ENCODE assay signal across 23 mouse cellular contexts in genomic region chr13:73960117-73960652, GRCm38 (mm10). TPM values are rescaled to one million over a fixed set of nuclear protein-coding genes. Genes with fewer than 3 reads are reported as not detected.
"Had no signal": no experiment of that assay in that cellular context is flagged by ENCODE, and none has a peak within 500 bp of the region (broad histone marks: within the 10 kb centered on the region; RNA-seq: fewer than 3 reads in every experiment).

No protein-coding gene starts in this region.

- H3K4me3 ChIP-seq: intestine, embryonic 15.5 days; kidney, embryonic 15.5 days; limb, embryonic 12.5 days; liver, embryonic 13.5 days; lung, embryonic 15.5 days; midbrain, embryonic 12.5 days; neural tube, embryonic 13.5 days had no signal

- H3K4me1 ChIP-seq: intestine, embryonic 15.5 days; kidney, embryonic 15.5 days; limb, embryonic 12.5 days; liver, embryonic 13.5 days; lung, embryonic 15.5 days; midbrain, embryonic 12.5 days; neural tube, embryonic 13.5 days had no signal

- H3K27ac ChIP-seq: intestine, embryonic 15.5 days; kidney, embryonic 15.5 days; limb, embryonic 12.5 days; liver, embryonic 13.5 days; lung, embryonic 15.5 days; midbrain, embryonic 12.5 days; neural tube, embryonic 13.5 days had no signal

- H3K9me3 ChIP-seq: intestine, embryonic 15.5 days; kidney, embryonic 15.5 days; limb, embryonic 12.5 days; liver, embryonic 13.5 days; lung, embryonic 15.5 days; midbrain, embryonic 12.5 days; neural tube, embryonic 13.5 days had no signal

- H3K27me3 ChIP-seq: intestine, embryonic 15.5 days; kidney, embryonic 15.5 days; limb, embryonic 12.5 days; liver, embryonic 13.5 days; lung, embryonic 15.5 days; midbrain, embryonic 12.5 days; neural tube, embryonic 13.5 days had no signal

- H3K4me2 ChIP-seq: intestine, embryonic 15.5 days; kidney, embryonic 15.5 days; limb, embryonic 12.5 days; liver, embryonic 13.5 days; lung, embryonic 15.5 days; midbrain, embryonic 12.5 days; neural tube, embryonic 13.5 days had no signal

- H3K9ac ChIP-seq: intestine, embryonic 15.5 days; kidney, embryonic 15.5 days; limb, embryonic 12.5 days; liver, embryonic 13.5 days; liver, postnatal 0 days; lung, embryonic 15.5 days; midbrain, embryonic 12.5 days; neural tube, embryonic 13.5 days had no signal

- ATAC-seq: intestine, embryonic 15.5 days; liver, postnatal 0 days; midbrain, embryonic 16.5 days had no signal

- DNase-seq: kidney, adult 18-20 months; kidney, postnatal 4 days; liver; liver, embryonic 13.5 days; liver, postnatal 0 days; lung, postnatal 14 days; retina, postnatal 1 day; right cerebral cortex, postnatal 4 days; spleen, adult 18-20 months; thymus, adult 2 months; thymus, postnatal 25 days had no signal

RNA-seq across cellular contexts. Expression of gene Zdhhc11, which starts 3.5 kb away (rescaled TPM):
- total RNA-seq: left cerebral cortex, adult 8-10 months; left cerebral cortex, postnatal 25 days; megakaryocyte-erythroid progenitor cell, adult 5-6 weeks had no signal
- polyA plus RNA-seq: intestine, embryonic 15.5 days; kidney, embryonic 15.5 days; limb, embryonic 12.5 days; liver, embryonic 13.5 days; liver, postnatal 0 days; lung, embryonic 15.5 days; midbrain, embryonic 12.5 days; midbrain, embryonic 16.5 days; neural tube, embryonic 13.5 days; stomach, embryonic 14.5 days; thymus, adult 2 months; urinary bladder, adult 2 months had no signal
